ENCODE assay signal across 9 mouse cellular contexts in genomic region chr9:107579023-107579900, GRCm38 (mm10). TPM values are rescaled to one million over a fixed set of nuclear protein-coding genes. Genes with fewer than 3 reads are reported as not detected.
DNase-seq lines count a peak whose midpoint lies in the region; ATAC-seq and TF ChIP-seq lines count a peak whose summit lies in the region.
"Had no signal": no experiment of that assay in that cellular context is flagged by ENCODE, and none has a peak within 500 bp of the region (broad histone marks: within the 10 kb centered on the region; RNA-seq: fewer than 3 reads in every experiment).

No protein-coding gene starts in this region.

- H3K4me3 ChIP-seq in heart, embryonic 15.5 days = no peak overlapping the region
- no peak overlapping the region for H3K4me3 ChIP-seq in intestine, postnatal 0 days (ENCODE audit: low read depth, low read length)

- H3K27me3 ChIP-seq in heart, embryonic 15.5 days = no peaks in the 10 kb centered on the region
- no peaks in the 10 kb centered on the region for H3K27me3 ChIP-seq in intestine, postnatal 0 days (replicated peaks; ENCODE audit: control insufficient read depth, insufficient read depth, low read length)

- H3K9me3 ChIP-seq in heart, embryonic 15.5 days (replicated peaks) = no peaks in the 10 kb centered on the region
- H3K9me3 ChIP-seq in intestine, postnatal 0 days (ENCODE audit: control insufficient read depth) = no peaks in the 10 kb centered on the region

- TF ChIP-seq CTCF in intestine, postnatal 0 days (IDR thresholded peaks at IDR 0.05; ENCODE audit: low read depth) = no peak

- H3K36me3 ChIP-seq in heart, embryonic 15.5 days = peaks cover 16% of the 10 kb centered on the region
- H3K36me3 ChIP-seq in intestine, postnatal 0 days (ENCODE audit: control insufficient read depth, insufficient read depth) = peaks cover 17% of the 10 kb centered on the region

- peaks cover 54% of the 10 kb centered on the region for H3K4me1 ChIP-seq in heart, embryonic 15.5 days (replicated peaks)
- H3K4me1 ChIP-seq in intestine, postnatal 0 days (replicated peaks; ENCODE audit: control insufficient read depth, insufficient read depth, low read length) = 0 out of 2 replicates have a peak, but pooled peaks cover 5% of the 10 kb centered on the region

- 0 out of 2 replicates have a peak overlapping the region, but pooled peaks have one; percentile 14 for H3K9ac ChIP-seq in heart, embryonic 15.5 days
- H3K9ac ChIP-seq in intestine, postnatal 0 days (ENCODE audit: low read depth, low read length) = no peak overlapping the region

- 95% methylated on average over 14 of the region's 14 CpGs for WGBS in heart, embryonic 15.5 days
- 93% methylated on average over 14 of the region's 14 CpGs for WGBS in intestine, postnatal 0 days

- 0 out of 2 replicates have a peak overlapping the region, but pooled peaks have one; percentile 89 for H3K4me2 ChIP-seq in heart, embryonic 15.5 days
- 0 out of 2 replicates have a peak overlapping the region, but pooled peaks have one; percentile 91 for H3K4me2 ChIP-seq in intestine, postnatal 0 days (replicated peaks; ENCODE audit: low read depth)

- peak overlapping the region; percentile 93 for H3K27ac ChIP-seq in heart, embryonic 15.5 days
- H3K27ac ChIP-seq in intestine, postnatal 0 days (ENCODE audit: low read depth, low read length) = no peak overlapping the region; the same call in 1 of the 2 replicates

- intact Hi-C loops in left cerebral cortex, postnatal 10 days (cut with DNase I) = no loop called here

- no peak for DNase-seq in heart, adult 9 months (ENCODE audit: low spot score in 2 of 2)
- DNase-seq in 3T3-L1 (ENCODE audit: low read depth, low spot score) (peak; percentile 82), adipocyte (ENCODE audit: low spot score) (peak; percentile 48)
- DNase-seq in right cerebral cortex, postnatal 10 days (ENCODE audit: low spot score in 2 of 2) = no peak
- no peak for DNase-seq in left cerebral cortex, postnatal 10 days (ENCODE audit: extremely low spot score in 1 of 2, low spot score in 2 of 2)

- ATAC-seq in heart, embryonic 15.5 days (replicated peaks; ENCODE audit: insufficient number of reproducible peaks, insufficient read depth, low FRiP score, low read depth) = no peak
- ATAC-seq in intestine, postnatal 0 days = no peak
- ATAC-seq in inflammation-experienced regulatory T-cells, adult 6 months = no peak

RNA-seq across cellular contexts. Expression of gene Naa80, which starts 0.6 kb away (rescaled TPM):
- polyA plus RNA-seq in heart, embryonic 15.5 days (2015; fragmentation: Nextera tagmentation; extraction: Ambion mirVana) = 13.4 and 17.2 TPM in 2 replicates
- polyA plus RNA-seq in intestine, postnatal 0 days (2015; fragmentation: Nextera tagmentation; extraction: Ambion mirVana) = 20.4 and 21.4 TPM in 2 replicates
- 10 to 100 TPM; 13.8 to 23.8 (median 19.2) TPM for polyA plus RNA-seq in inflammation-experienced regulatory T-cells, adult 6 months (2017; shearing (Covaris generic))
- 1 to 10 TPM; 9.3 to 9.8 TPM for total RNA-seq in left cerebral cortex, postnatal 10 days (2021)

RNA-seq across cellular contexts. Expression of gene Hyal3, which starts 1.4 kb away (rescaled TPM):
- polyA plus RNA-seq in heart, embryonic 15.5 days (2015; fragmentation: Nextera tagmentation; extraction: Ambion mirVana) = 0.68 and 0.82 TPM in 2 replicates
- polyA plus RNA-seq in intestine, postnatal 0 days (2015; fragmentation: Nextera tagmentation; extraction: Ambion mirVana) = 0.31 and 0.50 TPM in 2 replicates
- 1 to 10 TPM in 1 of 3 experiments, under 1 TPM in 2; 0.59 to 1.7 (median 0.94) TPM for polyA plus RNA-seq in inflammation-experienced regulatory T-cells, adult 6 months (2017; shearing (Covaris generic))
- 1 to 10 TPM in 1 of 2 experiments, under 1 TPM in 1; 0.99 to 1.4 TPM for total RNA-seq in left cerebral cortex, postnatal 10 days (2021)
- polyA plus RNA-seq: erythroblast, embryonic 14.5 days had no signal

RNA-seq across cellular contexts. Expression of gene Hyal1, which starts 2.5 kb away (rescaled TPM):
- polyA plus RNA-seq in heart, embryonic 15.5 days (2015; fragmentation: Nextera tagmentation; extraction: Ambion mirVana) = 8.3 and 9.1 TPM in 2 replicates
- 2.4 and 2.8 TPM in 2 replicates for polyA plus RNA-seq in intestine, postnatal 0 days (2015; fragmentation: Nextera tagmentation; extraction: Ambion mirVana)
- polyA plus RNA-seq in inflammation-experienced regulatory T-cells, adult 6 months (2017; shearing (Covaris generic)) = 1 to 10 TPM; 2.9 to 7.0 (median 5.8) TPM
- total RNA-seq in left cerebral cortex, postnatal 10 days (2021) = 1 to 10 TPM; 3.1 to 4.3 TPM

RNA-seq across cellular contexts. Expression of gene Ifrd2, which starts 8.2 kb away (rescaled TPM):
- 31.7 and 45.7 TPM in 2 replicates for polyA plus RNA-seq in heart, embryonic 15.5 days (2015; fragmentation: Nextera tagmentation; extraction: Ambion mirVana)
- 36.9 and 38.9 TPM in 2 replicates for polyA plus RNA-seq in intestine, postnatal 0 days (2015; fragmentation: Nextera tagmentation; extraction: Ambion mirVana)
- 10 to 100 TPM; 13.7 to 32.0 (median 31.7) TPM for polyA plus RNA-seq in inflammation-experienced regulatory T-cells, adult 6 months (2017; shearing (Covaris generic))
- total RNA-seq in left cerebral cortex, postnatal 10 days (2021) = 10 to 100 TPM; 10.1 to 12.5 TPM

RNA-seq across cellular contexts. Expression of gene Hyal2, which starts 11.5 kb away (rescaled TPM):
- polyA plus RNA-seq in heart, embryonic 15.5 days (2015; fragmentation: Nextera tagmentation; extraction: Ambion mirVana) = 72.2 and 89.3 TPM in 2 replicates
- 47.5 and 52.8 TPM in 2 replicates for polyA plus RNA-seq in intestine, postnatal 0 days (2015; fragmentation: Nextera tagmentation; extraction: Ambion mirVana)
- 10 to 100 TPM in 2 of 3 experiments, 1 to 10 TPM in 1; 8.2 to 13.9 (median 10.3) TPM for polyA plus RNA-seq in inflammation-experienced regulatory T-cells, adult 6 months (2017; shearing (Covaris generic))
- total RNA-seq in left cerebral cortex, postnatal 10 days (2021) = 10 to 100 TPM; 13.2 to 20.1 TPM

Comparison
In these comparisons a context has a peak if more than half of its experiments do, and no peak if none do; other contexts are left out.
1. DNase-seq: peak in 3T3-L1 (single experiment) and adipocyte (single experiment); none in heart, adult 9 months (0 of 2), right cerebral cortex, postnatal 10 days (0 of 2) and left cerebral cortex, postnatal 10 days (0 of 2).